Mouse (Mus musculus): ENCODE data around the gene Wsb2. TPM values are rescaled to one million over a fixed set of nuclear protein-coding genes. Genes with fewer than 3 reads are reported as not detected.
"Not testable (repeated sequence)": the region's sequence is repeated elsewhere in the genome, so short reads cannot be mapped to it uniquely, and the experiment has no call there.

The Wsb2 gene
- polyA plus RNA-seq, 1 experiment from 2014 or later = 99.0 TPM

- Histone ChIP-seq H3K4me1 (no peaks in the 10 kb centered on the region), H3K27ac (no peak overlapping the region), H3K9me3 (replicated peaks) (no peaks in the 10 kb centered on the region), H3K4me2 (no peak overlapping the region), H3K4me3 (no peak overlapping the region), H3K36me3 (ENCODE audit: poor library complexity, severe bottlenecking) (peaks cover 98% of the 10 kb centered on the region), H3K27me3 (no peaks in the 10 kb centered on the region), H3K9ac (no peak overlapping the region)
- ATAC-seq = no peak
- 96% methylated on average over 9 of the region's 9 CpGs for WGBS
Observed at GRCm38 (mm10) chr5:117373418-117373817, 16.3 kb downstream of the Wsb2 start.

- no peaks in the 10 kb centered on the region for H3K4me1 ChIP-seq
- H3K9ac ChIP-seq = no peak overlapping the region
- H3K9me3 ChIP-seq (replicated peaks) = no peaks in the 10 kb centered on the region
- H3K36me3 ChIP-seq (ENCODE audit: poor library complexity, severe bottlenecking) = peaks cover 98% of the 10 kb centered on the region
- H3K4me3 ChIP-seq = no peak overlapping the region
- no peaks in the 10 kb centered on the region for H3K27me3 ChIP-seq
- no peak overlapping the region for H3K27ac ChIP-seq
- ATAC-seq = no peak
- H3K4me2 ChIP-seq = no peak overlapping the region
- 91% methylated on average over 7 of the region's 7 CpGs for WGBS
Observed at GRCm38 (mm10) chr5:117374372-117375049, 17.4 kb downstream of the Wsb2 start.

- Histone ChIP-seq H3K36me3 (ENCODE audit: poor library complexity, severe bottlenecking) (peaks cover 98% of the 10 kb centered on the region), H3K4me2 (no peak overlapping the region), H3K27ac (no peak overlapping the region), H3K4me3 (no peak overlapping the region), H3K9me3 (replicated peaks) (no peaks in the 10 kb centered on the region), H3K27me3 (no peaks in the 10 kb centered on the region), H3K9ac (no peak overlapping the region; the same call in 1 of the 2 replicates), H3K4me1 (no peaks in the 10 kb centered on the region)
- 81% methylated on average over 11 of the region's 11 CpGs for WGBS
- ATAC-seq = no peak
Observed at GRCm38 (mm10) chr5:117376331-117376761, 19.2 kb downstream of the Wsb2 start.

- H3K9ac ChIP-seq; H3K9me3 ChIP-seq (replicated peaks); H3K27me3 ChIP-seq; H3K4me1 ChIP-seq; H3K27ac ChIP-seq; ATAC-seq; H3K4me2 ChIP-seq; H3K4me3 ChIP-seq: not testable (repeated sequence)
- peaks cover 98% of the 10 kb centered on the region for H3K36me3 ChIP-seq (ENCODE audit: poor library complexity, severe bottlenecking)
- 97% methylated on average over 14 of the region's 14 CpGs for WGBS
Observed at GRCm38 (mm10) chr5:117377731-117378130, 20.6 kb downstream of the Wsb2 start.

- no peak overlapping the region for H3K4me3 ChIP-seq
- H3K36me3 ChIP-seq (ENCODE audit: poor library complexity, severe bottlenecking) = peaks cover 98% of the 10 kb centered on the region
- no peak overlapping the region for H3K4me2 ChIP-seq
- no peak overlapping the region for H3K27ac ChIP-seq
- H3K9ac ChIP-seq = no peak overlapping the region
- H3K27me3 ChIP-seq = no peaks in the 10 kb centered on the region
- no peak for ATAC-seq
- WGBS = 79% methylated on average over 4 of the region's 4 CpGs
- H3K9me3 ChIP-seq (replicated peaks) = no peaks in the 10 kb centered on the region
- H3K4me1 ChIP-seq = no peaks in the 10 kb centered on the region
Observed at GRCm38 (mm10) chr5:117380199-117380598, 23.1 kb downstream of the Wsb2 start.

GRCm38 (mm10) chr5:117381785-117382184, 24.7 kb downstream of the Wsb2 start:
- Histone ChIP-seq H3K4me3 (no peak overlapping the region), H3K27me3 (no peaks in the 10 kb centered on the region), H3K9ac (no peak overlapping the region), H3K27ac (no peak overlapping the region), H3K36me3 (ENCODE audit: poor library complexity, severe bottlenecking) (peaks cover 90% of the 10 kb centered on the region), H3K4me2 (no peak overlapping the region), H3K4me1 (no peaks in the 10 kb centered on the region), H3K9me3 (replicated peaks) (no peaks in the 10 kb centered on the region)
- WGBS = 74% methylated on average over 7 of the region's 7 CpGs
- ATAC-seq = no peak

GRCm38 (mm10) chr5:117383198-117383597, 26.1 kb downstream of the Wsb2 start:
- H3K4me3 ChIP-seq = no peak overlapping the region
- ATAC-seq = no peak
- H3K9me3 ChIP-seq (replicated peaks) = no peaks in the 10 kb centered on the region
- no peak overlapping the region for H3K4me2 ChIP-seq
- no peak overlapping the region for H3K27ac ChIP-seq
- peaks cover 77% of the 10 kb centered on the region for H3K36me3 ChIP-seq (ENCODE audit: poor library complexity, severe bottlenecking)
- no peaks in the 10 kb centered on the region for H3K27me3 ChIP-seq
- H3K9ac ChIP-seq = no peak overlapping the region
- H3K4me1 ChIP-seq = peaks cover 12% of the 10 kb centered on the region
- 82% methylated on average over 12 of the region's 12 CpGs for WGBS

GRCm38 (mm10) chr5:117388296-117388751, 31.2 kb downstream of the Wsb2 start:
- peak; percentile 43 for ATAC-seq
- H3K36me3 ChIP-seq (ENCODE audit: poor library complexity, severe bottlenecking) = peaks cover 27% of the 10 kb centered on the region
- peak overlapping the region; percentile 40; the same call in 1 of the 2 replicates for H3K27ac ChIP-seq
- no peaks in the 10 kb centered on the region for H3K27me3 ChIP-seq
- WGBS = 10% methylated on average over 16 of the region's 16 CpGs
- peak overlapping the region; percentile 81 for H3K4me3 ChIP-seq
- H3K4me1 ChIP-seq = peaks cover 18% of the 10 kb centered on the region
- H3K9ac ChIP-seq = peak overlapping the region; percentile 91
- no peaks in the 10 kb centered on the region for H3K9me3 ChIP-seq (replicated peaks)
- peak overlapping the region; percentile 74 for H3K4me2 ChIP-seq

GRCm38 (mm10) chr5:117388877-117389276, 31.8 kb downstream of the Wsb2 start, which contains the start of gene Rfc5:
Gene Rfc5 (minus strand): TSS chr5:117389047.
- H3K9me3 ChIP-seq (replicated peaks) = no peaks in the 10 kb centered on the region
- H3K9ac ChIP-seq = peak within 1 kb of the TSS; percentile 91
- ATAC-seq = peak; percentile 97
- peak within 1 kb of the TSS; percentile 74 for H3K4me2 ChIP-seq
- H3K27me3 ChIP-seq = no peaks in the 10 kb centered on the region
- peak within 1 kb of the TSS; percentile 57 for H3K27ac ChIP-seq
- H3K36me3 ChIP-seq (ENCODE audit: poor library complexity, severe bottlenecking) = peaks cover 22% of the 10 kb centered on the region
- H3K4me1 ChIP-seq = peaks cover 18% of the 10 kb centered on the region
- under 1% methylated on average over 29 of the region's 44 CpGs for WGBS
- peak within 1 kb of the TSS; percentile 81 for H3K4me3 ChIP-seq

GRCm38 (mm10) chr5:117390895-117391294, 33.8 kb downstream of the Wsb2 start:
- Histone ChIP-seq H3K4me2 (no peak overlapping the region), H3K27ac (no peak overlapping the region), H3K9me3 (replicated peaks) (no peaks in the 10 kb centered on the region), H3K36me3 (ENCODE audit: poor library complexity, severe bottlenecking) (peaks cover 2% of the 10 kb centered on the region; the same call in 1 of the 2 replicates), H3K4me1 (peaks cover 18% of the 10 kb centered on the region), H3K9ac (no peak overlapping the region), H3K4me3 (no peak overlapping the region), H3K27me3 (no peaks in the 10 kb centered on the region)
- WGBS = 95% methylated on average over 1 of the region's 1 CpGs
- ATAC-seq = no peak

GRCm38 (mm10) chr5:117395834-117396233, 38.7 kb downstream of the Wsb2 start:
- H3K9ac ChIP-seq = no peak overlapping the region
- ATAC-seq = no peak
- no peaks in the 10 kb centered on the region for H3K36me3 ChIP-seq (ENCODE audit: poor library complexity, severe bottlenecking)
- H3K4me3 ChIP-seq = no peak overlapping the region
- H3K27ac ChIP-seq = no peak overlapping the region
- no peaks in the 10 kb centered on the region for H3K9me3 ChIP-seq (replicated peaks)
- no peaks in the 10 kb centered on the region; the same call in 1 of the 2 replicates for H3K4me1 ChIP-seq
- H3K27me3 ChIP-seq = no peaks in the 10 kb centered on the region
- 88% methylated on average over 5 of the region's 5 CpGs for WGBS
- no peak overlapping the region for H3K4me2 ChIP-seq

- Histone ChIP-seq H3K9me3 (replicated peaks) (no peaks in the 10 kb centered on the region), H3K4me3 (no peak overlapping the region), H3K4me1 (no peaks in the 10 kb centered on the region; the same call in 1 of the 2 replicates), H3K9ac (no peak overlapping the region), H3K27me3 (no peaks in the 10 kb centered on the region), H3K27ac (no peak overlapping the region), H3K36me3 (ENCODE audit: poor library complexity, severe bottlenecking) (no peaks in the 10 kb centered on the region), H3K4me2 (no peak overlapping the region)
- 71% methylated on average over 6 of the region's 6 CpGs for WGBS
- ATAC-seq = no peak
Observed at GRCm38 (mm10) chr5:117396596-117397014, 39.5 kb downstream of the Wsb2 start.
